Mouse (Mus musculus) E14TG2a.4 (cell line): ENCODE measurements at regions not wholly inside any gene's neighbourhood (a gene's known extent, or its start where the extent isn't known, plus 50 kb on each side); places are given as distances from the start of the nearest gene placed in this dataset.

Experiments
- CTCF ChIP-seq: conservative IDR thresholded peaks from 2 replicates; pipeline ENCODE4 v1.5.1; 2014; ENCODE audit warnings: low read length
- POU5F1 ChIP-seq: IDR thresholded peaks from 2 replicates; pipeline ENCODE4 v1.6.1; 2014; ENCODE audit warnings: low read length, borderline replicate concordance

- TF ChIP-seq CTCF (no peak), POU5F1 (no peak)
Observed at GRCm38 (mm10) chr10:96686659-96687440, 70.0 kb downstream of the Btg1 start.
